Mouse (Mus musculus): ENCODE data around the gene Pus7. TPM values are rescaled to one million over a fixed set of nuclear protein-coding genes. Genes with fewer than 3 reads are reported as not detected.

Gene Pus7
- polyA plus RNA-seq, 1 experiment from 2014 or later = 31.8 TPM

DNA sequence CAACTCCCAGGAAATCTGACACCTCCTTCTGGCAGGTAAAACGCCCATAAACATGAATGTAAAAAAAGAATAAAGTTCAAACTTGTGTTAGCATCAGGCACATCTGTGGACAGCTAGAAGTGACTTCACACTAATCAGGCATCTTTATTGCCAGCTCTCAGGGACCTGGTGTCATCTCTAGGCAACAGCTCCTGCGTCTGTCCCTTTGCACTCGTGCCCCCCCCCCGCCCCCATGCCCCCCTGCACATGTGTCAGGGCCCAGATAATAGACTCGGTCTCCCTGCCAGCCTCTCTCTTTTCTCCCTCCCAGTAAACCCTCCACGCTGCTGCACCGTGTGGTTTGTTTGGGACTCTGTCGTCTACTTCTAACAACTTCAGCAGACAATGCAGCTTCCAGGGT is 12.4 kb downstream of the Pus7 start:
- H3K9ac ChIP-seq (replicated peaks; ENCODE audit: low read depth, low read length) = no peak overlapping the region
- ATAC-seq (ENCODE audit: insufficient number of reproducible peaks, insufficient read depth, low FRiP score, low read depth) = no peak
- H3K27ac ChIP-seq (ENCODE audit: low read length) = no peak overlapping the region
- 61% methylated on average over 8 of the region's 8 CpGs for WGBS
- peaks cover 23% of the 10 kb centered on the region for H3K36me3 ChIP-seq (ENCODE audit: control insufficient read depth, insufficient read depth, low read length)
- H3K4me3 ChIP-seq (ENCODE audit: low read depth, low read length) = no peak overlapping the region
- no peaks in the 10 kb centered on the region for H3K9me3 ChIP-seq (ENCODE audit: control insufficient read depth, low read depth, low read length)
- no peak overlapping the region for H3K4me2 ChIP-seq (replicated peaks; ENCODE audit: low read depth, low read length)
- H3K27me3 ChIP-seq (ENCODE audit: control insufficient read depth, insufficient read depth, low read length) = no peaks in the 10 kb centered on the region
- no peaks in the 10 kb centered on the region for H3K4me1 ChIP-seq (ENCODE audit: control insufficient read depth, insufficient read depth, low read length)

DNA sequence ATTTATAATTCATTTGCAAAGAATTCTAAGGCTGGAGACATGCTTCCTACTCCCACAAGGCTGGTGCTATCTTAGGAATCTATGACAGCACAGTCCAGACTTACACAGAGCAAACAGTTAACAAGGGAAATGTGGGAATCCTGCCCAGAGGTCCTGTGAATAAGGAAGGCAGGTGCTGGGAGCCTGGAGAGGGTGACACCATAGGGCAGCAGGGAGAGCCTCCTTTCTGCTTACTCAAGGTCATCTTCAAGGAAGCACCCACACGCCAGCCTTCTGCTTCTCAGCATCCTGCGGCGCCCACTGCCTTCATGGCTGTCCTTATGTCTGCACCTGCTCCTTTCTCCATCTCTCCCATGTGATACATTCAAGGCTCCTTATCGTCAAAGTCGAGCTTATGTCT is 19.0 kb downstream of the Pus7 start:
- peaks cover 26% of the 10 kb centered on the region for H3K36me3 ChIP-seq (ENCODE audit: control insufficient read depth, insufficient read depth, low read length)
- no peak overlapping the region for H3K4me3 ChIP-seq (ENCODE audit: low read depth, low read length)
- 96% methylated on average over 5 of the region's 5 CpGs for WGBS
- no peak overlapping the region for H3K27ac ChIP-seq (ENCODE audit: low read length)
- H3K9me3 ChIP-seq (ENCODE audit: control insufficient read depth, low read depth, low read length) = no peaks in the 10 kb centered on the region
- no peak for ATAC-seq (ENCODE audit: insufficient number of reproducible peaks, insufficient read depth, low FRiP score, low read depth)
- no peak overlapping the region for H3K4me2 ChIP-seq (replicated peaks; ENCODE audit: low read depth, low read length)
- H3K27me3 ChIP-seq (ENCODE audit: control insufficient read depth, insufficient read depth, low read length) = no peaks in the 10 kb centered on the region
- H3K9ac ChIP-seq (replicated peaks; ENCODE audit: low read depth, low read length) = no peak overlapping the region
- no peaks in the 10 kb centered on the region for H3K4me1 ChIP-seq (ENCODE audit: control insufficient read depth, insufficient read depth, low read length)

DNA sequence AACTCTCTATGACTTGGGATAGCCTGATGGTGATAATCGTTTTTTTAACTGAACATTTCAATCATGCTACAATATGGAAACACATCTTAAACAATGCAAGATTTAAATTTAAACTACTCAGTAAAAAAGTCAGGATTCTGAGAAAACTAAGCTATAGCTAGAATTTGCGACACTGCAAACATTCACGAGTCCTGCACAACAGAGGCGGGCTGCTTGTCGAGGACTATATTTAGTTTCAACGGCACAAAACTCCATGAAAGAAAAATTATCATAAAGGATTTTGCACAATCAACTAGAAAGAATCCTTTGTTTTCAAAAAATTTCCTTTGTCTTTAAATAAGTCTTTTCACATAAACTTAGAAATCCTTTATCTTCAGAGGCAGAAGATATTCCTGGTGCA is 21.0 kb downstream of the Pus7 start:
- peaks cover 21% of the 10 kb centered on the region for H3K36me3 ChIP-seq (ENCODE audit: control insufficient read depth, insufficient read depth, low read length)
- H3K4me2 ChIP-seq (replicated peaks; ENCODE audit: low read depth, low read length) = no peak overlapping the region
- no peak overlapping the region for H3K27ac ChIP-seq (ENCODE audit: low read length)
- no peak overlapping the region for H3K4me3 ChIP-seq (ENCODE audit: low read depth, low read length)
- no peaks in the 10 kb centered on the region for H3K4me1 ChIP-seq (ENCODE audit: control insufficient read depth, insufficient read depth, low read length)
- H3K9ac ChIP-seq (replicated peaks; ENCODE audit: low read depth, low read length) = no peak overlapping the region
- WGBS = 95% methylated on average over 6 of the region's 6 CpGs
- no peaks in the 10 kb centered on the region for H3K27me3 ChIP-seq (ENCODE audit: control insufficient read depth, insufficient read depth, low read length)
- no peaks in the 10 kb centered on the region for H3K9me3 ChIP-seq (ENCODE audit: control insufficient read depth, low read depth, low read length)
- no peak for ATAC-seq (ENCODE audit: insufficient number of reproducible peaks, insufficient read depth, low FRiP score, low read depth)

DNA sequence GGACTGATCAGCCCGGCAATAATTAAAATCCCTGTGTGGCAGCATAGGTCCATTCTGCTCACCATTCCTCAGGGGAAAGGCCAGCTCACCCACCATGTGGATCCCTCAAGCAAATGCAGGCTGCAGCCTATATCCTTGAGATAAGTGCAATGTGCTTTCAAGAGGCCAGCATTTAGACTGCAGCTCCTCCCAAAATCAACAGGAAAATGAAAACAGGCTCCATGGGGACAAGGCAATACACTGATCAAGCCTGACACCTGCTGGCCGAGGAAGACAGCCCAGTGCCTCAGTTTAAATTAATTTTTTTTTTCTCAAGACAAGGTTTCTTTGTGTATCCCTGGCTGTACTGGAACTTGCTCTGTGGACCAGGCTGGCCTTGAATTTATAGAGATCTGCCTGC is 24.9 kb downstream of the Pus7 start:
- Histone ChIP-seq H3K4me2 (replicated peaks; ENCODE audit: low read depth, low read length) (no peak overlapping the region), H3K36me3 (ENCODE audit: control insufficient read depth, insufficient read depth, low read length) (peaks cover 21% of the 10 kb centered on the region), H3K4me3 (ENCODE audit: low read depth, low read length) (no peak overlapping the region), H3K27ac (ENCODE audit: low read length) (no peak overlapping the region), H3K4me1 (ENCODE audit: control insufficient read depth, insufficient read depth, low read length) (no peaks in the 10 kb centered on the region), H3K27me3 (ENCODE audit: control insufficient read depth, insufficient read depth, low read length) (no peaks in the 10 kb centered on the region), H3K9ac (replicated peaks; ENCODE audit: low read depth, low read length) (no peak overlapping the region), H3K9me3 (ENCODE audit: control insufficient read depth, low read depth, low read length) (no peaks in the 10 kb centered on the region)
- ATAC-seq (ENCODE audit: insufficient number of reproducible peaks, insufficient read depth, low FRiP score, low read depth) = no peak
- 52% methylated on average over 2 of the region's 2 CpGs for WGBS

DNA sequence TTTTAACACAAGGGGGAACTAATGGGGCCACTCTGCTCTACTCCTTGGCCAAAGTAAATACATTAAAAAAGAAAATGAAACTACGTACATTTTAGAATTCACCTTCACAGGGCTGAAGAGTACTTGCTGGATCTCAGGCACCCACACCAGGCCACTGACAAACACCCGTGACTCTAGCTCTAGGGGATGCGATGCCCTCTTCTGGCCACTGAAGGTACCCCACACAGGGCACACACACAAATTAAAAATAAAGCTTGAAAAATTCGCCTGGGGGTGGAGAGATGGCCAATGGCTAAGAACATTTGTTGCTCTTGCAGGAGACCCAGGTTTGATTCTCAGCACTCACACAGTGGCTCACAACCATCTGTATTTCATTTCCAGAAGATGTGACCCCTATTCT is 27.1 kb downstream of the Pus7 start:
- Histone ChIP-seq H3K27ac (ENCODE audit: low read length) (no peak overlapping the region), H3K9ac (replicated peaks; ENCODE audit: low read depth, low read length) (no peak overlapping the region), H3K36me3 (ENCODE audit: control insufficient read depth, insufficient read depth, low read length) (peaks cover 12% of the 10 kb centered on the region), H3K4me2 (replicated peaks; ENCODE audit: low read depth, low read length) (no peak overlapping the region), H3K4me1 (ENCODE audit: control insufficient read depth, insufficient read depth, low read length) (no peaks in the 10 kb centered on the region), H3K4me3 (ENCODE audit: low read depth, low read length) (no peak overlapping the region), H3K27me3 (ENCODE audit: control insufficient read depth, insufficient read depth, low read length) (no peaks in the 10 kb centered on the region), H3K9me3 (ENCODE audit: control insufficient read depth, low read depth, low read length) (no peaks in the 10 kb centered on the region)
- ATAC-seq (ENCODE audit: insufficient number of reproducible peaks, insufficient read depth, low FRiP score, low read depth) = no peak
- WGBS = 93% methylated on average over 4 of the region's 4 CpGs

DNA sequence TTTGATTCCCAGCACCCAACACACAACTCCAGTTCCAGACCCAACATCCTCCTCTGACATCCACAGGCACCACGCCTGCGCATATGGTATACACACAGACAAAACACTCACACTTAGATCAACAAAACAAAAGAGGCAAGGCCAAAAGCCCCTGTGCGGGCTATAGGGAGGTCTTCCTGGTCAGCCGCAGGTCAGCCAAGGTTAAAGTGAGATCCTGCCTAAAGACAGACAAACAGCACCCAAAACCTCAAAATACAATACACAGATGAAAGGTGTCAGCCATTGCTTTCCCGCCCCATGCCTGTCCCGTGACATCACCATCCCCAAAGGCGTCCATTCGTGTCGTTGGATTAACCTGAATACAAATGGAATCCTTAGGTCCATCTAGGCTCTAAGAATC is 27.9 kb downstream of the Pus7 start:
- Histone ChIP-seq H3K9me3 (ENCODE audit: control insufficient read depth, low read depth, low read length) (no peaks in the 10 kb centered on the region), H3K4me1 (ENCODE audit: control insufficient read depth, insufficient read depth, low read length) (no peaks in the 10 kb centered on the region), H3K27me3 (ENCODE audit: control insufficient read depth, insufficient read depth, low read length) (no peaks in the 10 kb centered on the region), H3K27ac (ENCODE audit: low read length) (no peak overlapping the region), H3K9ac (replicated peaks; ENCODE audit: low read depth, low read length) (no peak overlapping the region), H3K4me3 (ENCODE audit: low read depth, low read length) (no peak overlapping the region), H3K4me2 (replicated peaks; ENCODE audit: low read depth, low read length) (no peak overlapping the region), H3K36me3 (ENCODE audit: control insufficient read depth, insufficient read depth, low read length) (peaks cover 12% of the 10 kb centered on the region)
- 98% methylated on average over 9 of the region's 9 CpGs for WGBS
- no peak for ATAC-seq (ENCODE audit: insufficient number of reproducible peaks, insufficient read depth, low FRiP score, low read depth)

DNA sequence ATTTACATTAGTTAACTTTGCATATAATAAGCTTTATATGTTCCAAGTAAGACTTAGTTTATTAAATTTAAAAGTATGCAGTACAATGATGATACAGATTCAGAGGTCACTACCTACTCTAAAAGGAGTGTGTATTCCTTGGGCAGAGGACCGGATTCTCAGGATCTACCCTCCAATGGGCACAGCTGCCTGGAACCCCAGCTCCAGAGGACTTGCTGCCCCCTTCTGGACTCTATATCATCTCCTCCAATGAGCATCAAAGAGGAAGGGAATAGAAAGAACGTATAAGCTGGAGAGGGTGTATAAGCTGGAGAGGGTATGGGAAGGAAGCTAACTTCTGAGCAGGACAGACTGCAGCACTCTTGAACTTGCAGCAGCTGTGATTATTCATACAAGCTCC is 33.6 kb downstream of the Pus7 start:
- Histone ChIP-seq H3K4me3 (ENCODE audit: low read depth, low read length) (no peak overlapping the region), H3K36me3 (ENCODE audit: control insufficient read depth, insufficient read depth, low read length) (peaks cover 25% of the 10 kb centered on the region; the same call in 1 of the 2 replicates), H3K4me1 (ENCODE audit: control insufficient read depth, insufficient read depth, low read length) (no peaks in the 10 kb centered on the region), H3K4me2 (replicated peaks; ENCODE audit: low read depth, low read length) (no peak overlapping the region), H3K27ac (ENCODE audit: low read length) (no peak overlapping the region), H3K9ac (replicated peaks; ENCODE audit: low read depth, low read length) (no peak overlapping the region), H3K27me3 (ENCODE audit: control insufficient read depth, insufficient read depth, low read length) (no peaks in the 10 kb centered on the region), H3K9me3 (ENCODE audit: control insufficient read depth, low read depth, low read length) (no peaks in the 10 kb centered on the region)
- WGBS = 65% methylated on average over 2 of the region's 2 CpGs
- ATAC-seq (ENCODE audit: insufficient number of reproducible peaks, insufficient read depth, low FRiP score, low read depth) = no peak

DNA sequence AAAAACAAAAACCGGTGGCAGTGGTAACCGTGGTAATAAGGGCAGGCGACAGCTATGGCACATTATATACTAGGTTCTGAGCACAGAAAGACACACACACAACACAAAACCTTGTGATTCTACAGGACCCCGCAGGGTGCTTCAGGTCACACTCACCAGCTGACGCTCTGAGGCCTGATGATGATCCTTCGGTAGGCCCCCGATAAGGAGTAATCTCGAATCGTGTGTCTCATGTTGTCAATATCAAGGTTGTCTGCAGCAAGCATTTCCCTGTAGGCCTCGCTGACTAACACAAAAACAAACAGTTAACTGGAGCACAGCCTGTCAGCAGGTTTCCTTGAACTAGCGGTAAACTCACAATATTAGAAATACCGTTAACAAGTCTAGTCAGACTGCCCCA is 40.2 kb downstream of the Pus7 start:
- WGBS = 94% methylated on average over 12 of the region's 12 CpGs
- ATAC-seq (ENCODE audit: insufficient number of reproducible peaks, insufficient read depth, low FRiP score, low read depth) = no peak
- H3K4me1 ChIP-seq (ENCODE audit: control insufficient read depth, insufficient read depth, low read length) = no peaks in the 10 kb centered on the region
- no peak overlapping the region for H3K4me2 ChIP-seq (replicated peaks; ENCODE audit: low read depth, low read length)
- no peak overlapping the region for H3K9ac ChIP-seq (replicated peaks; ENCODE audit: low read depth, low read length)
- no peaks in the 10 kb centered on the region for H3K27me3 ChIP-seq (ENCODE audit: control insufficient read depth, insufficient read depth, low read length)
- no peaks in the 10 kb centered on the region for H3K9me3 ChIP-seq (ENCODE audit: control insufficient read depth, low read depth, low read length)
- no peak overlapping the region for H3K4me3 ChIP-seq (ENCODE audit: low read depth, low read length)
- H3K36me3 ChIP-seq (ENCODE audit: control insufficient read depth, insufficient read depth, low read length) = peaks cover 30% of the 10 kb centered on the region
- H3K27ac ChIP-seq (ENCODE audit: low read length) = no peak overlapping the region

DNA sequence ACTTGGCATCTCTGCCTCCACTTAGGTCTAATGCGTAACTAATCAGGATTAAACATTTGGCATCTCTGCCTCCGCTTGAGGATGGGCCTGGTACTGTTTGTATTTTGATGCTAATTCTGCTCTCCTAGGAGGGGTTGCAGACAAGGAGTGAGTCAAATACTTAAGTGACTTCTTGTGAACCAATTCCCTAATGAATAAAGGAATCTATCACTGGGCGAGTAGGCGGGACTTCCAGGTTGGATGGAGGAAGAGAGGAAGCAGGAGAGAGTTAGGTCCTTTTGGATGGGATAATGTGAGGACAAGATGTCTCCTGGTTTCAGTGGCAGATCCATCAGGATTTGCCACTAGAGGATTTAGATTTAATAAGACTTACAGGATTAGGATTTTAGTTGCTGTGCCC is 46.4 kb downstream of the Pus7 start:
- no peaks in the 10 kb centered on the region for H3K9me3 ChIP-seq (ENCODE audit: control insufficient read depth, low read depth, low read length)
- 92% methylated on average over 4 of the region's 4 CpGs for WGBS
- no peak overlapping the region for H3K27ac ChIP-seq (ENCODE audit: low read length)
- H3K4me1 ChIP-seq (ENCODE audit: control insufficient read depth, insufficient read depth, low read length) = no peaks in the 10 kb centered on the region
- H3K9ac ChIP-seq (replicated peaks; ENCODE audit: low read depth, low read length) = no peak overlapping the region
- H3K4me3 ChIP-seq (ENCODE audit: low read depth, low read length) = no peak overlapping the region
- no peak overlapping the region for H3K4me2 ChIP-seq (replicated peaks; ENCODE audit: low read depth, low read length)
- H3K36me3 ChIP-seq (ENCODE audit: control insufficient read depth, insufficient read depth, low read length) = no peaks in the 10 kb centered on the region; the same call in none of the 2 replicates
- H3K27me3 ChIP-seq (ENCODE audit: control insufficient read depth, insufficient read depth, low read length) = no peaks in the 10 kb centered on the region
- ATAC-seq (ENCODE audit: insufficient number of reproducible peaks, insufficient read depth, low FRiP score, low read depth) = no peak
